Mouse (Mus musculus): Measurements from ENCODE around the gene Tmem39b. TPM values are rescaled to one million over a fixed set of nuclear protein-coding genes. Genes with fewer than 3 reads are reported as not detected.
A peak's percentile ranks its signal among the peaks of the same experiment; 100 is the strongest.

The Tmem39b gene
- polyA plus RNA-seq, 1 experiment from 2014 or later = 18.1 TPM

DNA sequence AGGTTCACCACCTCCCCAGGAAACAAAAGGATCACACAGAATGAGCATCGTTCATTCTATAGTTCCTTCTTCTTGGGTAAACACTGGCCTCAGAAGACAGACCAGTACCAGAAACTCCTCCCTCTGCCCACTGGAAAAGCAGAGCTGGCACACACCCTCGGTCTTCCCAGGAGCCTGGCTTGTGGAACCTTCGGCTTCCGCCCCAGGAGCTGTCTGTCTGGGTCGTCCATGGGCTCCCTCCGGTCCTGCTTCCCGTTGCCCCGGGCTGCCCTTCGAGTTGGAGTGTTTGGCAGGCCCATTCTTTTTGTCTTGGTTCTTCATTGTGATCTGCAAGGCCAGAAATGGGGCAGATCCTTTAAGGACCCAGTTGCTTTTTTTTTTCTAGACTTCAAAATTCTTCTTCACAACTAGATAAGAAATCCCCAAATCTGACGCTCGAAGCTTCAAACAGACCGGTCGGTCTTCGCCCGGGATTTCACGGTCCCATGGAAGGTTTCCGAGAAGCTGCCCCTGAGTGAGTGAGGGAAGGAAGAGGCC lies 56.5 kb downstream of the Tmem39b start:
- H3K36me3 ChIP-seq (replicated peaks) = peaks cover 16% of the 10 kb centered on the region; the same call in 1 of the 2 replicates
- 4% methylated on average over 17 of the region's 17 CpGs for WGBS

DNA sequence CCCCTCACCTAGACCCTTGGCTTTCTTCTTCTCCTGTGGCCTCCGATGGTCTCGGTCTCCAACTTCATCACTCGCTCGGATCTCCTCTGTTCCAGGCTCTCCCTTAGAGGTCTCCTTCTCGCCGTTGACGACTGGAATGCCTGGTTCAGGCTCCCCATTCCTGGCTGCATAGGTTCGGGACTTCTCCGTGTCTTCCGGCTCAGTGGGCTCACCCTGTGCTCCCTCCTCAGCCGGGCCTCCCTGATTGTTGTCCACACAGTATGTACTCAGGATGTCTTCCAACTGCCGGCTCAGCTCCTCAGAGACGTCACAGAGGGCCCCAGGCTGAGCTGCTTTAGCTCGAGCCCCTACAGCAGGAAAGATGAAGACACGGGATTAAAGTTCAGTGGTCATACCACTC lies 57.4 kb downstream of the Tmem39b start:
- Histone ChIP-seq H3K9ac (peak overlapping the region; percentile 65; the same call in 1 of the 2 replicates), H3K4me1 (peaks cover 26% of the 10 kb centered on the region), H3K27me3 (replicated peaks) (no peaks in the 10 kb centered on the region), H3K4me3 (peak overlapping the region; percentile 74; the same call in 1 of the 2 replicates), H3K4me2 (peak overlapping the region; percentile 95), H3K27ac (no peak overlapping the region), H3K9me3 (no peaks in the 10 kb centered on the region), H3K36me3 (replicated peaks) (peaks cover 23% of the 10 kb centered on the region; the same call in 1 of the 2 replicates)
- ATAC-seq (replicated peaks) = no peak
- whole genome bisulfite sequencing = 86% methylated on average over 15 of the region's 15 CpGs

More for the DNA sequence above, 56.5 kb downstream of the Tmem39b start:
- H3K4me3 ChIP-seq = peak overlapping the region; percentile 74
- peak overlapping the region; percentile 65 for H3K9ac ChIP-seq
- peak overlapping the region; percentile 95 for H3K4me2 ChIP-seq
- H3K9me3 ChIP-seq = no peaks in the 10 kb centered on the region
- ATAC-seq (replicated peaks) = no peak
- H3K27me3 ChIP-seq (replicated peaks) = no peaks in the 10 kb centered on the region
- peaks cover 26% of the 10 kb centered on the region for H3K4me1 ChIP-seq
- H3K27ac ChIP-seq = peak overlapping the region; percentile 97

DNA sequence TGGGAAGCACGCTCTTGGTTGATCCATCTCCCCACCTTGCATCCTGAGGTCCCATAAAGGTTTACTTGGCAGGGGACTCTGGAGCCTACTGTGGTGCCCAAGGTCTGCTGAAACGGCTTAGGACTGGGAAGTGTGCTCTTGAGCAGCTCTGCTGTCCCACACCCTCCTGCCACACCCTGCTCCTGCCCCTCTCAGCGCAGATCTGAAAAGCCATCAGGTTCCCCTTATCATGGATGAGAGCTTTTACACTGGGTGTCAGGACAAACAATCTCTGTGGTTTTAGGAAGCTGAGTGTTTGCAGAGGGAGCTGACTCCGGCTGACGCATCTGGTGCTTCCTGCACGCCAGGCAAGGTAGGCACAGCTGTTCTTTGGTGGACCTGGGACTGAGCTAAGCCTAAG lies 62.8 kb downstream of the Tmem39b start:
- Histone ChIP-seq H3K9ac (no peak overlapping the region), H3K4me1 (peaks cover 14% of the 10 kb centered on the region), H3K27ac (no peak overlapping the region), H3K9me3 (no peaks in the 10 kb centered on the region), H3K36me3 (replicated peaks) (peaks cover 72% of the 10 kb centered on the region), H3K4me3 (no peak overlapping the region), H3K4me2 (no peak overlapping the region), H3K27me3 (replicated peaks) (no peaks in the 10 kb centered on the region)
- ATAC-seq (replicated peaks) = no peak
- WGBS = 97% methylated on average over 6 of the region's 6 CpGs

DNA sequence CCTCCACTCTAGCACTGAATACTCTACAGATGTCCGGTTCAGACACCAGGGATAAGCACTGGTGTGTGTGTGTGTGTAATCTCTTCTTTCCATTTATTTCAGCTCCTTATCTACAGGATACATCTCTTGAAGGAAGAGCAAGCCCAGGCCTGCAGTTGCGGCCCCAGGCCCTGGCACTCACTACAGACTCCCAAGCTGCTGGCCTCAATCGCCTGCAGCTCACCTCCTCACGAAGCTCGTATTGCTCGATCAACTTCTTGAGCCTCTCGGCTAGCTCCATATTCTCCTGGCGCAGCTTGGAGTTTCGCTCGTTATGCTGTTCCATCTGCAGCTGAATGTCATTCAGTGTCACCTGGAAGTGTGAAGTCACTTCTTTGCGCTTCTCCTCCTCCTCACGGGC lies 64.8 kb downstream of the Tmem39b start:
- Histone ChIP-seq H3K9ac (no peak overlapping the region), H3K27me3 (replicated peaks) (no peaks in the 10 kb centered on the region), H3K9me3 (no peaks in the 10 kb centered on the region), H3K4me1 (peaks cover 4% of the 10 kb centered on the region; the same call in 1 of the 2 replicates), H3K27ac (no peak overlapping the region), H3K4me3 (no peak overlapping the region), H3K36me3 (replicated peaks) (peaks cover 87% of the 10 kb centered on the region), H3K4me2 (no peak overlapping the region)
- ATAC-seq (replicated peaks) = no peak
- 96% methylated on average over 12 of the region's 12 CpGs for WGBS

DNA sequence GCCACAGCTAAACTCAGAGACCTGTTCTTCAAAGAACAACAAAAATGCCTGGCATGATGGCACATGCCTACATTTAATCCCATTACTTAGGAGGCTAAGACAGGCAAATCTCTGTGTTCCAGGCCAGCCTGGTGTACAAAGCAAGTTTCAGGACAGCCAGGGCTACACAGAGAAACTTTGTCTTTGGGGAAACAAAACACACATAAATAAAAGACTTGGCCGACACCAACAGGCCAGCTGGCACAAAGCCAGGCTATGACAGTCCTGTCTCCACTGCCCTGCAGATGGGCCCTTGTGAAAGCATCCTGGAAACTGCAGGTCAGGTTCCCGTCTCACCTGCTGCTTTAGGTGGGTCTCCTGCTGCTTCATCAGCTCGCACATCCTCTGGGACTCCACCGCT lies 65.7 kb downstream of the Tmem39b start:
- 81% methylated on average over 4 of the region's 4 CpGs for WGBS
- no peak for ATAC-seq (replicated peaks)
- no peak overlapping the region for H3K27ac ChIP-seq

More for the DNA sequence above, 65.7 kb downstream of the Tmem39b start:
- Histone ChIP-seq H3K4me3 (no peak overlapping the region), H3K36me3 (replicated peaks) (peaks cover 82% of the 10 kb centered on the region), H3K4me2 (no peak overlapping the region), H3K4me1 (peaks cover 6% of the 10 kb centered on the region), H3K27me3 (replicated peaks) (no peaks in the 10 kb centered on the region), H3K9ac (no peak overlapping the region), H3K9me3 (no peaks in the 10 kb centered on the region)

Small RNAs within 50 kb of the gene (microRNA-seq; reads per million reads assigned to microRNA genes)
- 2.2 reads per million, percentile 7 among the genes with 10 or more reads in this experiment for gene Mir7016

Other genes starting within 250 kb of the Tmem39b start
- 38.6 and 39.9 TPM in 2 replicates for gene Bsdc1, start 235.3 kb downstream of the Tmem39b start, polyA plus RNA-seq (2015; fragmentation: Nextera tagmentation; extraction: Ambion mirVana)
- 0.49 and 0.52 TPM in 2 replicates for gene Tssk3, start 205.8 kb downstream of the Tmem39b start, polyA plus RNA-seq (2015; fragmentation: Nextera tagmentation; extraction: Ambion mirVana)
- gene Fam229a, start 205.6 kb downstream of the Tmem39b start, polyA plus RNA-seq (2015; fragmentation: Nextera tagmentation; extraction: Ambion mirVana) = 0.56 TPM in 1 of 2 replicates, not detected in the other
- gene Marcksl1, start 183.3 kb downstream of the Tmem39b start, polyA plus RNA-seq (2015; fragmentation: Nextera tagmentation; extraction: Ambion mirVana) = 1,751 and 1,836 TPM in 2 replicates
- 86.1 and 99.3 TPM in 2 replicates for gene Hdac1, start 154.1 kb downstream of the Tmem39b start, polyA plus RNA-seq (2015; fragmentation: Nextera tagmentation; extraction: Ambion mirVana)
- 12.5 and 13.5 TPM in 2 replicates for gene Lck, start 123.2 kb downstream of the Tmem39b start, polyA plus RNA-seq (2015; fragmentation: Nextera tagmentation; extraction: Ambion mirVana)
- gene Fam167b, start 118.3 kb downstream of the Tmem39b start, polyA plus RNA-seq (2015; fragmentation: Nextera tagmentation; extraction: Ambion mirVana) = 0.31 TPM in 1 of 2 replicates, not detected in the other
- gene Eif3i, start 96.2 kb downstream of the Tmem39b start, polyA plus RNA-seq (2015; fragmentation: Nextera tagmentation; extraction: Ambion mirVana) = 195 and 208 TPM in 2 replicates
- 198 and 199 TPM in 2 replicates for gene Tmem234, start 96.2 kb downstream of the Tmem39b start, polyA plus RNA-seq (2015; fragmentation: Nextera tagmentation; extraction: Ambion mirVana)
- gene Dcdc2b, start 82.6 kb downstream of the Tmem39b start, polyA plus RNA-seq (2015; fragmentation: Nextera tagmentation; extraction: Ambion mirVana) = 4.2 and 4.6 TPM in 2 replicates
- gene Iqcc, start 77.7 kb downstream of the Tmem39b start, polyA plus RNA-seq (2015; fragmentation: Nextera tagmentation; extraction: Ambion mirVana) = 27.0 and 33.0 TPM in 2 replicates
- 166 and 173 TPM in 2 replicates for gene Ccdc28b, start 72.9 kb downstream of the Tmem39b start, polyA plus RNA-seq (2015; fragmentation: Nextera tagmentation; extraction: Ambion mirVana)
- 52.7 and 59.2 TPM in 2 replicates for gene Txlna, start 55.8 kb downstream of the Tmem39b start, polyA plus RNA-seq (2015; fragmentation: Nextera tagmentation; extraction: Ambion mirVana)
- gene Kpna6, start 24.1 kb downstream of the Tmem39b start, polyA plus RNA-seq (2015; fragmentation: Nextera tagmentation; extraction: Ambion mirVana) = 18.9 and 19.5 TPM in 2 replicates
- gene Khdrbs1, start 45.5 kb upstream of the Tmem39b start, polyA plus RNA-seq (2015; fragmentation: Nextera tagmentation; extraction: Ambion mirVana) = 137 and 138 TPM in 2 replicates
- gene Ptp4a2, start 114.4 kb upstream of the Tmem39b start, polyA plus RNA-seq (2015; fragmentation: Nextera tagmentation; extraction: Ambion mirVana) = 220 and 223 TPM in 2 replicates
- not detected in 2 replicates for gene Spocd1, start 232.4 kb upstream of the Tmem39b start, polyA plus RNA-seq (2015; fragmentation: Nextera tagmentation; extraction: Ambion mirVana)